Mouse (Mus musculus) gastrocnemius, adult 18-20 months (tissue): Measurements from ENCODE around the gene Msi2. TPM values are rescaled to one million over a fixed set of nuclear protein-coding genes. Genes with fewer than 3 reads are reported as not detected.

Experiments
- DNase-seq: peaks from one replicate; pipeline ENCODE4 v3.0.0; 2021; ENCODE audit warnings: low spot score
- total RNA-seq, 2 experiments: library from RNA; stranded (reverse); gene quantifications; 2 replicates each; pipeline ENCODE4 v1.2.3; 2021

Gene Msi2
- total RNA-seq, 2 experiments from 2014 or later, result 179 to 180 TPM

GRCm38 (mm10) chr11:88485987-88486386 is 232.3 kb downstream of the Msi2 start:
- no peak for DNase-seq

- no peak for DNase-seq
Measured at GRCm38 (mm10) chr11:88485088-88485487, 233.2 kb downstream of the Msi2 start.

- no peak for DNase-seq
Measured at GRCm38 (mm10) chr11:88484047-88484446, 234.3 kb downstream of the Msi2 start.

GRCm38 (mm10) chr11:88482636-88483035 is 235.7 kb downstream of the Msi2 start:
- no peak for DNase-seq

GRCm38 (mm10) chr11:88482236-88482635 is 236.1 kb downstream of the Msi2 start:
- no peak for DNase-seq

GRCm38 (mm10) chr11:88481602-88482161 is 236.6 kb downstream of the Msi2 start:
- DNase-seq, result no peak

GRCm38 (mm10) chr11:88481092-88481601 is 237.2 kb downstream of the Msi2 start:
- no peak for DNase-seq

- DNase-seq, result peak; percentile 49
Measured at GRCm38 (mm10) chr11:88479498-88479897, 238.8 kb downstream of the Msi2 start.

- DNase-seq, result no peak
Measured at GRCm38 (mm10) chr11:88474889-88475440, 243.3 kb downstream of the Msi2 start.

- DNase-seq, result no peak
Measured at GRCm38 (mm10) chr11:88472731-88473130, 245.6 kb downstream of the Msi2 start.

- no peak for DNase-seq
Measured at GRCm38 (mm10) chr11:88471981-88472647, 246.2 kb downstream of the Msi2 start.

- DNase-seq, result no peak
Measured at GRCm38 (mm10) chr11:88470599-88470998, 247.7 kb downstream of the Msi2 start.

- no peak for DNase-seq
Measured at GRCm38 (mm10) chr11:88468996-88469395, 249.3 kb downstream of the Msi2 start.

GRCm38 (mm10) chr11:88467498-88468245 is 250.6 kb downstream of the Msi2 start:
- DNase-seq, result peak; percentile 76

- no peak for DNase-seq
Measured at GRCm38 (mm10) chr11:88463951-88464350, 254.4 kb downstream of the Msi2 start.

GRCm38 (mm10) chr11:88462789-88463188 is 255.5 kb downstream of the Msi2 start:
- no peak for DNase-seq

- no peak for DNase-seq
Measured at GRCm38 (mm10) chr11:88461601-88462000, 256.7 kb downstream of the Msi2 start.

GRCm38 (mm10) chr11:88459946-88460736 is 258.2 kb downstream of the Msi2 start:
- DNase-seq, result no peak

- DNase-seq, result no peak
Measured at GRCm38 (mm10) chr11:88457241-88457738, 261.0 kb downstream of the Msi2 start.

GRCm38 (mm10) chr11:88454867-88455806 is 263.2 kb downstream of the Msi2 start:
- DNase-seq, result no peak
